Mouse (Mus musculus) E14TG2a.4 (cell line): Measurements from ENCODE around the gene Ubash3b.

Experiments
- H3K27me3 ChIP-seq: 2 replicates; pipeline ENCODE4 v1.6.1; 2014; ENCODE audit warnings: low read length, control low read depth; ENCODE audit not compliant: insufficient read depth
- H3K36me3 ChIP-seq: 2 replicates; pipeline ENCODE4 v1.6.1; 2014; ENCODE audit warnings: low read length, control low read depth; ENCODE audit not compliant: insufficient read depth
- H3K4me1 ChIP-seq: replicated peaks from 2 replicates; pipeline ENCODE4 v1.6.1; 2014; ENCODE audit warnings: low read depth, low read length, control low read depth
- H3K4me3 ChIP-seq: replicated peaks from 2 replicates; pipeline ENCODE4 v1.5.1; 2014; ENCODE audit warnings: mild to moderate bottlenecking, low read length
- H3K9me3 ChIP-seq: 2 replicates; pipeline ENCODE4 v1.6.1; 2014; ENCODE audit warnings: low read length, control low read depth
- CTCF ChIP-seq: conservative IDR thresholded peaks from 2 replicates; pipeline ENCODE4 v1.5.1; 2014; ENCODE audit warnings: low read length
- NANOG ChIP-seq: IDR thresholded peaks from 2 replicates; pipeline ENCODE4 v1.6.1; 2014; ENCODE audit warnings: borderline replicate concordance, low read length, mixed read lengths
- POU5F1 ChIP-seq: IDR thresholded peaks from 2 replicates; pipeline ENCODE4 v1.6.1; 2014; ENCODE audit warnings: low read length, borderline replicate concordance

Ubash3b gene

DNA sequence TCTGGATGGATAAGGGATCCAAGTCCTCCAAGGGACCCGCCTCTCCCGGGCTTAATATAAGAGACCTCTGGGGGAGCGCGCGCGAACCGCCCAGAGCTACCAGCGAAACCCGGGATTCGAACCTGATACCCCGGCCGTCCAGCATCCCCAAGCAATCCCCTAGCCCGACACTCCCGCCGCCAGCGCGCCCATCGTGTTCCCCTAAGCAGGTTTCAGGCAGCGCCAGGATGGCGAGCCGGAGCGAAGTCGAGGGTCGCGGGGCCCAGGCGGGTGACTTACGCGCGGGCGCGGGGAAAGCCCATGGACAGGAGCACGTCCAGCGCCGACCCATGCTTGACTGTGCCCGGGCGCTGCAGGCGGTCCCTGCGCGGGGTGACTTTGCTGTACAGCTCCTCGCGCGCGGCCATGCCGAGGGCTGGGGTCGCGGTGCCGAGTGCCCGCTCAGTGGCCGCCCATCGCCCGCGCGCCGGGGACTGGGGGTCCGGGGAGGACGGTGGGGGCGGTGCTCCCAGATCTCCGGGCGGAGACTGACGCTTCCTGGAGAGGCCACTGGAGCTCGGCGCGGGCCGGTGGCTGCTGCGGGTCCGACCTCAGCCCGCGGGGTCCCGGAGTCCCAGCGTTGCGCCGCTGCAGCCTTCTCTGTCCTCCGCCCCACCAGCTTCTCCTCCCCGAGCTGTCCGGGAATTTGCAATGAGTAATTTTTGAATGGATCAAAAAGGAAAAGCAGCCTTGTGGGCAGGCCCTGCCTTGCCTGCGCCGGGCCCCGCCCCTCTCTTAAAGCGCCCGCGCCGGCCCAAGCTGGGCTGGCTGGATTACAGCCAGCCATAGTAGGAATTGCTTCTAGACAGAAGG is 4.3 kb downstream of the Ubash3b start:
- H3K27me3 ChIP-seq, result peaks cover 81% of the 10 kb centered on the region
- peaks cover 15% of the 10 kb centered on the region for H3K4me1 ChIP-seq
- TF ChIP-seq NANOG (no peak), POU5F1 (no peak), CTCF (no peak)
- no peaks in the 10 kb centered on the region for H3K9me3 ChIP-seq
- no peaks in the 10 kb centered on the region for H3K36me3 ChIP-seq
- H3K4me3 ChIP-seq, result peak overlapping the region; percentile 86

DNA sequence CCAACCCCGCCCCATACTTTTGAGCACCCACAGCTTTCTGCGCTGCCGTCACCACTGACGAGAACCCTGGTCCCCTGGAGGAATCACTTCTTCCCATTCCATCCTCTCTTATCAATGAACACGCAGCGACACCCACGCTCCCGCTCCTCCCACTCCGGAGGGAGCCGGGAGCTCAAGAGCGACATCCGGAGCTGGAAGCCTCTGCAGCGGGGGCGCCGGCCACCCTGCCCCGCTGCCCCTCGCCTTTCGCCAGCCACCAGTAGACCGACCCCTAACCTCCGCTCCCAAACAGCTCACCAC is 4.8 kb downstream of the Ubash3b start:
- H3K27me3 ChIP-seq, result peaks cover 78% of the 10 kb centered on the region
- no peaks in the 10 kb centered on the region for H3K9me3 ChIP-seq
- no peaks in the 10 kb centered on the region for H3K36me3 ChIP-seq
- H3K4me1 ChIP-seq, result peaks cover 15% of the 10 kb centered on the region
- TF ChIP-seq NANOG, result no peak
- H3K4me3 ChIP-seq, result peak overlapping the region; percentile 86

DNA sequence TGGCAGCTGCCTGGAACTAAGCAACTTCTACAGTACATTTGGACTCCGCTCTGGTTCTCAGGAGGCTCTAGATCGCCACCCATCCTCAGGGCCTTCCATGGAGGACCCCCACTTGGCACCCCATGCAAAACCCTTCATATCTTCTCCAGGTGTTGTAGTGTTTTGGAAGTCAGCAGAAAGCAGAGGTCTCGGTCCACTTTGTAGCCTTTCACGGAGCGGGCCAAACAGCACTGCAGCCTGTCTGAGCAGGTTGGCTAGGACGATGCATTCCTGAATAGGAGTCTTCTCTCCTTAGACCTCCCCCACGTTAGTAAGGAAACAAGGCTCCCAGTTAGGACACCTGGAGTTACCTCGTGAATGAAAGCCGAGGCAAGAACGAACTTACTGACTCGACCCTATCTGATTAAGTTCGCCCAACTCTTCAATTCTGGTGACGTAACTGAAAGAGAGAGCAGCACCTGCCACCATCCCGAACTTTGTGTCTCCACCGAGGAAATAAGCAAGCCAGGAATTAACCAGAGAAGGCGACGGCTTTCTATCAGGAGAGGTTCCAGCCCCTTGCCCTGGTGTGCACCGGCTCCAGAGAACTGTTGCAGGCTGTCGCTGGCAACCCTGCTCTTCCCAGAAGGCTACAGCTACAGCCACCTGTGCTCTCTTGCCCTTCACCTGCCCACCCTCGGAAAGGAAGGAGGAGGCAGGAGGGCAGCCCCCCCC is 5.3 kb downstream of the Ubash3b start:
- peaks cover 74% of the 10 kb centered on the region for H3K27me3 ChIP-seq

DNA sequence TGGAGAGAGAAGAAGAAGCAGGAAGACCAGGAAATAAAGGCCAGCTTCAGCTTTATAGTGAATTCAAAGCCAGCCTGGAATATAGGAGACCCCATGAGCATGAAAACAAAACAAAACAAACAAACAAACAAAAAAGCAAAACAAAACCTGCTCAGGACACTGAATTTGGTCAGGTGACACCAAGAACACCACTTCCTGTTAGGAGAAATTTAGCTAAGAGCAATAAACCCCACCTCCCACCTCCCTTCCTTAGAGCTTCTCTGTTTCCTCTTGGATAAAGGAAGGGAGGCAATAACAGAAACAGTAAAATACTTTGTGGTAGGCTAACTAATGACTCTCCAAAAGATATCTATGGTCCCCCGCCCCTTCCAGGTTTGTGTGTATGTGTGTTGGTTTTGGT is 7.5 kb downstream of the Ubash3b start:
- Histone ChIP-seq H3K27me3 (peaks cover 64% of the 10 kb centered on the region), H3K36me3 (no peaks in the 10 kb centered on the region), H3K4me3 (no peak overlapping the region), H3K9me3 (no peaks in the 10 kb centered on the region), H3K4me1 (peaks cover 15% of the 10 kb centered on the region)
- TF ChIP-seq POU5F1 (no peak), CTCF (no peak), NANOG (no peak)

More for the DNA sequence above, 5.3 kb downstream of the Ubash3b start:
- Histone ChIP-seq H3K4me3 (peak overlapping the region; percentile 86), H3K36me3 (no peaks in the 10 kb centered on the region), H3K4me1 (peaks cover 15% of the 10 kb centered on the region), H3K9me3 (no peaks in the 10 kb centered on the region)
- TF ChIP-seq CTCF (no peak), POU5F1 (no peak), NANOG (no peak)

DNA sequence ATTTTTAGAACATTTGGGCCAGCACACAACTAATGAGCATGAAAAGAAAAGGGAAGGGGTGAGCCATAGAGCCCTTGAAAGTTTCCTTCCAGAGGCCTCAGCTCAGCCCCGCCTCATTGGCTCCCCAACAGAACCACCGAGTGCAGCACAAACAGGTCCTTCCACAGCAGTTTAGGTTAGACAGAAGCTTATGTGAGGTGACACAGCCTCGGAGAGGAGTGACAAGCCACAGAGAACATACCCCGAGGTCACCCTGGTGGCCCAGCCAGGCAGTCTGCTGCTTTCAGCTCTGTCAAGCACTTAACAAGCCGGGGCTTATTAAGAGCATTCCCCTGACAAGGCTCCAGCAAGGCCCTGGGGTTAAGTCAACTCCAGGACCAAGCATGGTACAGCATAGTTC is 8.4 kb downstream of the Ubash3b start:
- Histone ChIP-seq H3K4me3 (no peak overlapping the region), H3K27me3 (peaks cover 56% of the 10 kb centered on the region), H3K4me1 (peaks cover 15% of the 10 kb centered on the region), H3K9me3 (no peaks in the 10 kb centered on the region), H3K36me3 (no peaks in the 10 kb centered on the region)
- TF ChIP-seq NANOG, result no peak
- TF ChIP-seq POU5F1, result no peak
- TF ChIP-seq CTCF, result no peak

DNA sequence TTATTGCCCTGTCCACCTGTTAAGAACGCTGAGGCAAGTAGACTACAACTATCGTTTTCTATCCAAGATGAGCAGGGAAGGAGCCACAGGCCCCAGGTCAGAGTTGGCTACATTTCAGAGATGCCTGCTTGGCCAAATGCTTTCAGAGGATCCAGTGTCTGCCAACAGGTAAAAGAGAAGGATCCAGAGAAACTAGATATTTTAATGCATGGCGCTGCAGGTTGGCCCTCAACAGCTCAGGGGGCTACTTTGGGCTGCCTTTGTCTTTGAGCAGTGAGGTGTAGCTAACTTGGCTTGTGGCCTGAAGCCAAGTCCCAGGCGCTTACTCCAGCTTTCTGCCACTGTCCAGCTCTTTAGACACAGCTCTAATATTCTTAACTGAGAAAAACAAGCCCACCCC is 10.0 kb downstream of the Ubash3b start:
- H3K4me1 ChIP-seq, result peaks cover 7% of the 10 kb centered on the region
- H3K9me3 ChIP-seq, result no peaks in the 10 kb centered on the region
- TF ChIP-seq POU5F1 (no peak), CTCF (no peak), NANOG (no peak)
- H3K4me3 ChIP-seq, result no peak overlapping the region
- H3K36me3 ChIP-seq, result no peaks in the 10 kb centered on the region
- peaks cover 49% of the 10 kb centered on the region for H3K27me3 ChIP-seq

DNA sequence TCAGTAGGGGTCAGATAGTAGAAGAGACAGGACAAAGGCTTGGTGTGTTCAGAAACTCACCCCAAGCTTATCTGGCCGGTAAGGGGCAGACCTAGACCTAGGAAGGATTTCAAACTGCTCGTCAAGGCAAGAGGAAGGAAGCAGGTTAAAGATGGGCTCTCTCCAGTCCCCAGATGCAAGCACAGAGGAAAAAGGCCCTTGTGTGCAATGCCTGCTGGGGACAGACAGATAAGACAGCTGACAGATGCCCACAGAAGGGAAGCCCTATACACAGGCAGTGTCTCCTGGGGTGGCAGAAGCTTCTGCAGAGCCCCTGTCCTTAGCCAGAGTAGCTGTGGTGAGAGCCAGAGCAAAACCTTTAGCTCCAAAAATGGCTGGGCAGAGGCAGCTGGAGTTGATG is 11.6 kb downstream of the Ubash3b start:
- TF ChIP-seq NANOG (no peak), CTCF (no peak), POU5F1 (no peak)
- H3K36me3 ChIP-seq, result no peaks in the 10 kb centered on the region
- no peak overlapping the region for H3K4me3 ChIP-seq
- no peaks in the 10 kb centered on the region for H3K9me3 ChIP-seq
- no peaks in the 10 kb centered on the region for H3K4me1 ChIP-seq
- peaks cover 34% of the 10 kb centered on the region for H3K27me3 ChIP-seq

DNA sequence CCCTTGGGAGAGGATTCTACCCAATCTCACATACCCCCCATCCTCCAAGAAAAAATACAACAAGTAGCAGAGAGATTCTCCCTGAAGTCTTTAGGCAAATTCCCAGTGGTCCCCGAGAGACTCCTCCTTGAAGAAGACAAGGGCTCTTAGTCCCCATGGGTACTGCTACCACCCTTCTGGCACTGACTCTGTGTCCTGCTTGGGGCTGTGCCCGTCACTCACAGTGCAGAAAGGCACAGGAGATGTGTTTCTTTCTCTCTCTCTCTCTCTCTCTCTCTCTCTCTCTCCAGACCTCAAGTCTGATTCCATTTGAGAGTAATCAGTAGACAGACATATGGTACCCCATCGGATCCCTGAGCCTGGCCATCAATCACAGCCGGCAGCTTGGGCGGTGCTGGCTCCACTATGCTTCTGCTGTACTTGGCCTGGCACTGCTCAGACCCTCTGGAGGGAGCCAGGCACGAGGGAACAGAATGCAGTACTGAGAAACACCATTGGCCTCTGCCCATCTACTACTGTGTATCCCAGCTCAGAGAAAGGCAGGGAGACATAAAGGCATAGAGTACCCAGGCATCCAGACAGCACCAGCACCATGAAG is 12.3 kb downstream of the Ubash3b start:
- no peak for TF ChIP-seq NANOG
- no peak overlapping the region for H3K4me3 ChIP-seq
- H3K9me3 ChIP-seq, result no peaks in the 10 kb centered on the region
- H3K27me3 ChIP-seq, result peaks cover 30% of the 10 kb centered on the region
- no peaks in the 10 kb centered on the region for H3K4me1 ChIP-seq
- H3K36me3 ChIP-seq, result no peaks in the 10 kb centered on the region

DNA sequence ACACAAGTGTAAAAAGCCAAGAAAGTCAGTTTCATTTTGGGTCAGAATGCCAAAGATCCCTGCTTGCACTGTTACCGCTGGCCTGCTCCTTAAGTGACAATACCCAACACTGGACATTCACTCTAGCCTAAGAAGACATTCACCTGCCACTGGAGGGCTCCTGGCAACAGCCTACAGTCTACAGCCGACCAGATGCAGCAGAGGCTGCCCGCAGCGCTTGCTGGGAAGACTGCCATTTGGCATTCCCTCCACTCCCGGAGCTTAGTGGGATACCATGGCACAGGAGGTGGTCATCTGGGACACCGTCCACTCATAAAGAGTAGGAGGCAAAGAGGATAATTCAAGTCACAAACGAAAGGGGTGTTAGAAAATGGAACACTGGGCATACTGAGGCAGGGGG is 12.9 kb downstream of the Ubash3b start:
- Histone ChIP-seq H3K9me3 (no peaks in the 10 kb centered on the region), H3K36me3 (no peaks in the 10 kb centered on the region), H3K27me3 (peaks cover 25% of the 10 kb centered on the region), H3K4me1 (no peaks in the 10 kb centered on the region), H3K4me3 (no peak overlapping the region)
- TF ChIP-seq POU5F1 (no peak), CTCF (no peak), NANOG (no peak)
